Comparison of ENCODE assay signal across 30 mouse cellular contexts in the genomic region with DNA sequence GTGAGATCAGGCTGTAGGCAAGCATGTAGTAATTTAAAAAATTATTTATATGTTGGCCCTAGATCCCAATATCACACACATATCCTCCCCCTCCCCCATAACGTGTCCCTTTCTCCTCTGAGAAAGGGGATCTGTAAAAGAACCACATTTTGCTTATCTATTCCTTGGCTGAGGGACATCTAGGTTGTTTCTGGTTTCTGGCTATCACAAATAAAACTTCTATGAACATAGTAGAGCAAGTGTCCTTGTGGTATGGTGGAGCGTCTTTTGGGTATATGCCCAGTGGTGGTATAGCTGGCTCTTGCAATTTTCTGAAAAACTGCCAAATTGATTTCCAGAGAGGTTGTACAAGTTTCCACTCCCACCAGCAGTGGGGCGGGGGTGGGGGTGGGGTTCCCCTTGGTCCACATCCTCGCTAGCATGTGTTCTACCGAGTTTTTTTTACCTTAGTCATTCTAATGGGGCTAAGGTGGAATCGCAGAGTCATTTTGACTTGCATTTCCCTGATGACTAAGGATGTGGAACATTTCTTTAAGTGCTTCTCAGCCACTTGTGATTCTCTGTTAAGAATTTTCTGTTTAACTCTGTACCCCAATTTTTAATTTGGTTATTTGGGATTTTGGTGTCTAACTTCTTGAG. TPM values are rescaled to one million over a fixed set of nuclear protein-coding genes. Genes with fewer than 3 reads are reported as not detected.
A peak's percentile ranks its signal among the peaks of the same experiment; 100 is the strongest.
DNase-seq lines count a peak whose midpoint lies in the region; ATAC-seq and TF ChIP-seq lines count a peak whose summit lies in the region.
"Had no signal": no experiment of that assay in that cellular context is flagged by ENCODE, and none has a peak within 500 bp of the region (broad histone marks: within the 10 kb centered on the region; RNA-seq: fewer than 3 reads in every experiment).

No protein-coding gene starts in this region.

- ATAC-seq in forebrain, postnatal 0 days, result no peak
- ATAC-seq in forebrain, embryonic 15.5 days (replicated peaks), result no peak
- peak; percentile 61 for ATAC-seq in liver, embryonic 15.5 days (ENCODE audit: insufficient read depth)
- ATAC-seq in hindbrain, embryonic 16.5 days, result no peak
- ATAC-seq: CD4-positive, CD25-positive, alpha-beta regulatory T cell, adult 4 months; midbrain, embryonic 16.5 days had no signal

- H3K4me3 ChIP-seq in forebrain, embryonic 10.5 days, result no peak overlapping the region
- H3K4me3 ChIP-seq in forebrain, postnatal 0 days (ENCODE audit: low read depth, low read length), result no peak overlapping the region
- no peak overlapping the region for H3K4me3 ChIP-seq in ES-E14 (ENCODE audit: insufficient read depth in 1 of 2, low read depth in 1 of 2, low read length in 2 of 2, poor library complexity in 1 of 2, severe bottlenecking in 1 of 2)
- H3K4me3 ChIP-seq in forebrain, embryonic 15.5 days, result no peak overlapping the region
- no peak overlapping the region for H3K4me3 ChIP-seq in liver, embryonic 15.5 days (replicated peaks)
- H3K4me3 ChIP-seq in heart, embryonic 10.5 days, result no peak overlapping the region
- H3K4me3 ChIP-seq in hindbrain, embryonic 16.5 days (ENCODE audit: low read length), result no peak overlapping the region
- H3K4me3 ChIP-seq: embryonic facial prominence, embryonic 15.5 days; heart, adult 2 months; heart, embryonic 15.5 days; limb, embryonic 12.5 days; myocyte; stomach, embryonic 15.5 days had no signal

- no peak for TF ChIP-seq CTCF in forebrain, postnatal 0 days (IDR thresholded peaks at IDR 0.05; ENCODE audit: low read depth)

- 86% methylated on average over 6 of the region's 6 CpGs for WGBS in forebrain, embryonic 10.5 days
- 73% methylated on average over 6 of the region's 6 CpGs for WGBS in forebrain, postnatal 0 days
- 64% methylated on average over 6 of the region's 6 CpGs for WGBS in forebrain, embryonic 15.5 days
- WGBS in liver, embryonic 15.5 days (ENCODE audit: insufficient replicate concordance), result 36% methylated on average over 6 of the region's 6 CpGs
- WGBS in heart, embryonic 10.5 days, result 66% methylated on average over 6 of the region's 6 CpGs
- WGBS in hindbrain, embryonic 16.5 days, result 83% methylated on average over 6 of the region's 6 CpGs

- peaks cover 51% of the 10 kb centered on the region for H3K4me1 ChIP-seq in forebrain, embryonic 10.5 days
- H3K4me1 ChIP-seq in forebrain, postnatal 0 days (ENCODE audit: insufficient read depth), result peaks cover 17% of the 10 kb centered on the region
- no peaks in the 10 kb centered on the region for H3K4me1 ChIP-seq in ES-E14 (ENCODE audit: control insufficient read depth in 2 of 2, insufficient read depth in 2 of 2, low read length in 2 of 2, poor library complexity in 1 of 2)
- H3K4me1 ChIP-seq in forebrain, embryonic 15.5 days, result peaks cover 40% of the 10 kb centered on the region
- H3K4me1 ChIP-seq in liver, embryonic 15.5 days (replicated peaks), result 0 out of 2 replicates have a peak, but pooled peaks cover 9% of the 10 kb centered on the region
- no peaks in the 10 kb centered on the region for H3K4me1 ChIP-seq in heart, embryonic 10.5 days
- peaks cover 11% of the 10 kb centered on the region for H3K4me1 ChIP-seq in hindbrain, embryonic 16.5 days (ENCODE audit: control insufficient read depth, insufficient read depth, low read depth, low read length)
- H3K4me1 ChIP-seq: embryonic facial prominence, embryonic 15.5 days; heart, embryonic 15.5 days; limb, embryonic 12.5 days; stomach, embryonic 15.5 days had no signal

- H3K4me2 ChIP-seq in forebrain, postnatal 0 days (ENCODE audit: low read depth), result no peak overlapping the region
- H3K4me2 ChIP-seq in forebrain, embryonic 15.5 days (replicated peaks), result no peak overlapping the region
- no peak overlapping the region for H3K4me2 ChIP-seq in liver, embryonic 15.5 days
- no peak overlapping the region for H3K4me2 ChIP-seq in hindbrain, embryonic 16.5 days (ENCODE audit: low read length)
- H3K4me2 ChIP-seq: embryonic facial prominence, embryonic 15.5 days; heart, embryonic 15.5 days; hindbrain, embryonic 14.5 days; limb, embryonic 12.5 days; stomach, embryonic 15.5 days had no signal

- in situ Hi-C loops in ES-E14 (cut with MboI; ENCODE audit: low sequenced_read_pairs in 2 of 2, unreplicated experiment in 2 of 2), result no loop called here

- no peak overlapping the region for H3K9ac ChIP-seq in forebrain, postnatal 0 days
- H3K9ac ChIP-seq in ES-E14 (ENCODE audit: insufficient read depth, low read depth, low read length, poor library complexity, severe bottlenecking), result no peak overlapping the region
- H3K9ac ChIP-seq in forebrain, embryonic 15.5 days (replicated peaks), result no peak overlapping the region
- no peak overlapping the region for H3K9ac ChIP-seq in liver, embryonic 15.5 days
- H3K9ac ChIP-seq in hindbrain, embryonic 16.5 days (ENCODE audit: low read depth, low read length), result no peak overlapping the region
- H3K9ac ChIP-seq: embryonic facial prominence, embryonic 15.5 days; heart, embryonic 15.5 days; hindbrain, embryonic 14.5 days; limb, embryonic 12.5 days; stomach, embryonic 15.5 days had no signal

- DNase-seq in forebrain, embryonic 10.5 days (ENCODE audit: extremely low spot score, low spot score), result no peak
- no peak for DNase-seq in forebrain, postnatal 0 days
- DNase-seq in ES-E14 (ENCODE audit: low read depth, low spot score), result no peak
- DNase-seq in urinary bladder, adult 2 months (ENCODE audit: low spot score), result no peak
- DNase-seq in heart, embryonic 10.5 days (ENCODE audit: low spot score), result no peak
- DNase-seq: adrenal gland, postnatal 14 days; cerebellum, adult 9-10 months; gastrocnemius, postnatal 14 days; heart, adult 2 months; heart, postnatal 36 days; kidney, adult 2 months; lung, adult 18-20 months; lung, postnatal 14 days; right cerebral cortex, postnatal 4 days; thymus, postnatal 25 days had no signal

- H3K36me3 ChIP-seq in forebrain, embryonic 10.5 days (replicated peaks), result no peaks in the 10 kb centered on the region
- H3K36me3 ChIP-seq in forebrain, postnatal 0 days (ENCODE audit: insufficient read depth), result no peaks in the 10 kb centered on the region
- H3K36me3 ChIP-seq in ES-E14 (ENCODE audit: control insufficient read depth, insufficient read depth, low read length, poor library complexity, severe bottlenecking), result no peaks in the 10 kb centered on the region
- no peaks in the 10 kb centered on the region for H3K36me3 ChIP-seq in forebrain, embryonic 15.5 days
- H3K36me3 ChIP-seq in liver, embryonic 15.5 days (replicated peaks), result no peaks in the 10 kb centered on the region
- no peaks in the 10 kb centered on the region for H3K36me3 ChIP-seq in heart, embryonic 10.5 days
- H3K36me3 ChIP-seq in hindbrain, embryonic 16.5 days (ENCODE audit: control insufficient read depth, insufficient read depth, low read length), result no peaks in the 10 kb centered on the region
- H3K36me3 ChIP-seq: embryonic facial prominence, embryonic 15.5 days; heart, embryonic 15.5 days; limb, embryonic 12.5 days; stomach, embryonic 15.5 days had no signal

- peak overlapping the region; percentile 87 for H3K27ac ChIP-seq in forebrain, embryonic 10.5 days
- no peak overlapping the region for H3K27ac ChIP-seq in forebrain, postnatal 0 days (ENCODE audit: low read depth, low read length)
- no peak overlapping the region for H3K27ac ChIP-seq in ES-E14 (ENCODE audit: insufficient read depth, low read depth, low read length, poor library complexity, severe bottlenecking)
- H3K27ac ChIP-seq in forebrain, embryonic 15.5 days (replicated peaks), result peak overlapping the region; percentile 87
- 0 out of 2 replicates have a peak overlapping the region, but pooled peaks have one; percentile 14 for H3K27ac ChIP-seq in liver, embryonic 15.5 days (replicated peaks)
- no peak overlapping the region for H3K27ac ChIP-seq in heart, embryonic 10.5 days
- no peak overlapping the region for H3K27ac ChIP-seq in hindbrain, embryonic 16.5 days (ENCODE audit: low read depth, low read length)
- H3K27ac ChIP-seq: embryonic facial prominence, embryonic 15.5 days; heart, adult 2 months; heart, embryonic 15.5 days; hindbrain, embryonic 14.5 days; kidney, postnatal 0 days; limb, embryonic 12.5 days; stomach, embryonic 15.5 days had no signal

- no peaks in the 10 kb centered on the region; the same call in 1 of the 2 replicates for H3K27me3 ChIP-seq in forebrain, embryonic 10.5 days (ENCODE audit: poor library complexity, severe bottlenecking)
- H3K27me3 ChIP-seq in forebrain, postnatal 0 days (ENCODE audit: insufficient read depth, low read length), result no peaks in the 10 kb centered on the region
- H3K27me3 ChIP-seq in forebrain, embryonic 15.5 days, result no peaks in the 10 kb centered on the region
- no peaks in the 10 kb centered on the region for H3K27me3 ChIP-seq in liver, embryonic 15.5 days
- no peaks in the 10 kb centered on the region for H3K27me3 ChIP-seq in heart, embryonic 10.5 days (ENCODE audit: insufficient read depth, poor library complexity, severe bottlenecking)
- no peaks in the 10 kb centered on the region for H3K27me3 ChIP-seq in hindbrain, embryonic 16.5 days (replicated peaks; ENCODE audit: control insufficient read depth, insufficient read depth, low read length)
- H3K27me3 ChIP-seq: embryonic facial prominence, embryonic 15.5 days; heart, embryonic 15.5 days; limb, embryonic 12.5 days; stomach, embryonic 15.5 days had no signal

- H3K9me3 ChIP-seq in forebrain, embryonic 10.5 days, result no peaks in the 10 kb centered on the region
- H3K9me3 ChIP-seq in forebrain, postnatal 0 days (ENCODE audit: low read length), result no peaks in the 10 kb centered on the region
- H3K9me3 ChIP-seq in ES-E14 (ENCODE audit: control insufficient read depth, insufficient read depth, low read depth, low read length), result no peaks in the 10 kb centered on the region
- no peaks in the 10 kb centered on the region for H3K9me3 ChIP-seq in forebrain, embryonic 15.5 days
- H3K9me3 ChIP-seq in liver, embryonic 15.5 days (replicated peaks), result no peaks in the 10 kb centered on the region
- H3K9me3 ChIP-seq in heart, embryonic 10.5 days, result no peaks in the 10 kb centered on the region
- H3K9me3 ChIP-seq in hindbrain, embryonic 16.5 days (ENCODE audit: control insufficient read depth, low read length), result no peaks in the 10 kb centered on the region
- H3K9me3 ChIP-seq: embryonic facial prominence, embryonic 15.5 days; heart, embryonic 15.5 days; limb, embryonic 12.5 days; stomach, embryonic 15.5 days had no signal

RNA-seq across cellular contexts. Expression of a gene that starts 3.9 kb away (rescaled TPM):
- polyA plus RNA-seq in forebrain, embryonic 10.5 days (2016; fragmentation: Nextera tagmentation; extraction: Ambion mirVana), result not detected in 2 replicates
- not detected in 2 replicates for total RNA-seq in forebrain, postnatal 0 days (2014; rRNA removed)
- polyA plus RNA-seq in forebrain, postnatal 0 days (2015; fragmentation: Nextera tagmentation; extraction: Ambion mirVana), result not detected in 2 replicates
- total RNA-seq in ES-E14 (2012; rRNA removed), result 0.80 and 1.3 TPM in 2 replicates
- 0.23 TPM in 1 of 2 replicates, not detected in the other for polyA plus RNA-seq in forebrain, embryonic 15.5 days (2015; fragmentation: Nextera tagmentation; extraction: Ambion mirVana)
- polyA plus RNA-seq in liver, embryonic 15.5 days (2015; fragmentation: Nextera tagmentation; extraction: Ambion mirVana), result 134 and 143 TPM in 2 replicates
- polyA plus RNA-seq in urinary bladder, adult 2 months (2012; rRNA removed), result 0.15 and 0.22 TPM in 2 replicates
- 0.22 and 5.8 TPM in 2 replicates for polyA plus RNA-seq in heart, embryonic 10.5 days (2016; fragmentation: Nextera tagmentation; extraction: Ambion mirVana)
- 0.14 TPM in 1 of 2 replicates, not detected in the other for polyA plus RNA-seq in hindbrain, embryonic 16.5 days (2015; fragmentation: Nextera tagmentation; extraction: Ambion mirVana)
- total RNA-seq: gastrocnemius, postnatal 14 days; heart, adult 2 months; heart, postnatal 36 days; layer of hippocampus, postnatal 14 days; left cerebral cortex, adult 8-10 months had no signal
- polyA plus RNA-seq: CD4-positive, CD25-positive, alpha-beta regulatory T cell, adult 4 months; embryonic facial prominence, embryonic 15.5 days; heart, adult 2 months; large intestine, adult 2 months; limb, embryonic 12.5 days; midbrain, embryonic 16.5 days; myocyte had no signal

RNA-seq across cellular contexts. Expression of a gene that starts 46.0 kb away (rescaled TPM):
- polyA plus RNA-seq in forebrain, embryonic 10.5 days (2016; fragmentation: Nextera tagmentation; extraction: Ambion mirVana), result 36.9 and 38.3 TPM in 2 replicates
- 21.4 and 25.7 TPM in 2 replicates for total RNA-seq in forebrain, postnatal 0 days (2014; rRNA removed)
- polyA plus RNA-seq in forebrain, postnatal 0 days (2015; fragmentation: Nextera tagmentation; extraction: Ambion mirVana), result 31.4 and 51.3 TPM in 2 replicates
- 19.4 and 28.0 TPM in 2 replicates for total RNA-seq in ES-E14 (2012; rRNA removed)
- 55.2 and 62.9 TPM in 2 replicates for polyA plus RNA-seq in forebrain, embryonic 15.5 days (2015; fragmentation: Nextera tagmentation; extraction: Ambion mirVana)
- 11.9 TPM in 2 replicates for polyA plus RNA-seq in liver, embryonic 15.5 days (2015; fragmentation: Nextera tagmentation; extraction: Ambion mirVana)
- 16.2 and 21.7 TPM in 2 replicates for polyA plus RNA-seq in urinary bladder, adult 2 months (2012; rRNA removed)
- polyA plus RNA-seq in heart, embryonic 10.5 days (2016; fragmentation: Nextera tagmentation; extraction: Ambion mirVana), result 25.3 and 26.2 TPM in 2 replicates
- polyA plus RNA-seq in hindbrain, embryonic 16.5 days (2015; fragmentation: Nextera tagmentation; extraction: Ambion mirVana), result 38.5 and 41.5 TPM in 2 replicates

Comparison
In these comparisons a context has a peak if more than half of its experiments do, and no peak if none do; other contexts are left out.
1. H3K27ac ChIP-seq: peak in forebrain, embryonic 10.5 days (single experiment), forebrain, embryonic 15.5 days (single experiment) and liver, embryonic 15.5 days (single experiment); none in forebrain, postnatal 0 days (single experiment), ES-E14 (single experiment), heart, embryonic 10.5 days (single experiment) and hindbrain, embryonic 16.5 days (single experiment).
2. RNA of a gene that starts 3.9 kb away (polyA plus RNA-seq): 134 to 143 TPM in liver, embryonic 15.5 days; 0.22 to 5.8 TPM in heart, embryonic 10.5 days, 0.15 to 0.22 TPM in urinary bladder, adult 2 months, 0.23 TPM in forebrain, embryonic 15.5 days, not detected in forebrain, postnatal 0 days, not detected in forebrain, embryonic 10.5 days and 0.14 TPM in hindbrain, embryonic 16.5 days; every median in the first group is over 10 times any median in the second.